Mouse (Mus musculus) embryonic facial prominence, embryonic 12.5 days (tissue): ENCODE measurements around the gene Sart3. TPM values are rescaled to one million over a fixed set of nuclear protein-coding genes. Genes with fewer than 3 reads are reported as not detected.

Experiments used
- ATAC-seq: fragments of 200-750 bp; cut with Nextera tagmentation; 2 replicates; pipeline ENCODE4 v1.8.0; 2017; ENCODE audit not compliant: insufficient number of reproducible peaks, insufficient read depth, low FRiP score, low TSS enrichment
- H3K27ac ChIP-seq: fragments of 300-500 bp; sonication (generic); 2 replicates; pipeline ENCODE4 v1.5.1; 2016; ENCODE audit warnings: mild to moderate bottlenecking
- H3K27me3 ChIP-seq: fragments of 300-500 bp; sonication (generic); 2 replicates; pipeline ENCODE4 v1.6.1; 2016; ENCODE audit warnings: mild to moderate bottlenecking, moderate library complexity
- H3K36me3 ChIP-seq: fragments of 300-500 bp; sonication (generic); 2 replicates; pipeline ENCODE4 v1.6.1; 2016; ENCODE audit warnings: mild to moderate bottlenecking
- H3K4me1 ChIP-seq: fragments of 300-500 bp; sonication (generic); 2 replicates; pipeline ENCODE4 v1.6.1; 2016
- H3K4me2 ChIP-seq: fragments of 300-500 bp; sonication (generic); replicated peaks from 2 replicates; pipeline ENCODE4 v1.6.1; 2016; ENCODE audit warnings: mild to moderate bottlenecking, moderate library complexity
- H3K4me3 ChIP-seq: fragments of 300-500 bp; sonication (generic); 2 replicates; pipeline ENCODE4 v1.5.1; 2016; ENCODE audit warnings: mild to moderate bottlenecking
- H3K9ac ChIP-seq: fragments of 300-500 bp; sonication (generic); 2 replicates; pipeline ENCODE4 v1.6.1; 2016; ENCODE audit warnings: mild to moderate bottlenecking, moderate library complexity
- H3K9me3 ChIP-seq: fragments of 300-500 bp; sonication (generic); 2 replicates; pipeline ENCODE4 v1.6.1; 2016; ENCODE audit warnings: mild to moderate bottlenecking, moderate library complexity
- WGBS: fragments of 180-500 bp; shearing (Covaris S2); methylation state at CpG from one replicate; pipeline ENCODE4 v1.1.7; 2016; 5-methylcytosine and 5-hydroxymethylcytosine counted together
- polyA plus RNA-seq: library from polyadenylated mRNA; unstranded; fragments of >200 nt; fragmentation: Nextera tagmentation; extraction: Ambion mirVana; gene quantifications from 2 replicates; pipeline ENCODE4 v1.2.1, GENCODE M21; 2016

Sart3 gene
- polyA plus RNA-seq, 1 experiment from 2014 or later, result 87.8 TPM

DNA sequence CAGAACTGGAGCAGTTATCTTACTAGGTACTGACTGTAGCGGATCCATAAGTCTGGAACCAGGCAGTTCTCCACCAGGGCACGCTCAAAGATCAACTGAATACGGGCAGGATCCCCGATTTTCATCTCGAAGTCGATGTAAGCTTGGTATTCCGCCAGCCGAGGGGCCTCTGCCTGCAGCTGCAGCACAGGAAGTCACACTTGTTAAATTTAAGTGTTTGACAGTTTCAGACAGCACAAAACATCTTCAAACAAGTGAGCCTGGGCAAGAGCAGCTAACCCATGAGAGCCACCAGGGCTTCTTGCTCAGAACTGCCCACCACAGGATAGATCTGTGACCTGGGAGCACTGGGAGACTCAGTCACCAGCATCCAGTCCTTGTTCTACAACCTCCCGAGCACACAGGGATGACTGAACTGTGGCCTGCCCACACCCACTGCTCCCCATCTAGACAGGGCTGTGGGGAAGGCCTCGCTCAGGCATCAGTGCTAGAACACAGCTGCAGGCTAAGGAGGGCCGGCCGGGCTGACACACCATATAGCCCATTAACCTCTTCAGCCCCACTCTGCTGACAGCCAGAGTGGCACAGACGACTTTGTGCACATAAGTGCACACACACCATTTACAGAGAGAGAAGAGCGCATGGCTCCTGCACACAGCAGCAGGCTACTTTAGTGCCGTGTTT, 16.8 kb downstream of the Sart3 start:
- no peak overlapping the region for H3K4me3 ChIP-seq
- peaks cover 98% of the 10 kb centered on the region for H3K36me3 ChIP-seq
- no peak overlapping the region for H3K4me2 ChIP-seq
- no peak overlapping the region for H3K27ac ChIP-seq
- H3K27me3 ChIP-seq, result no peaks in the 10 kb centered on the region
- no peak for ATAC-seq
- H3K9me3 ChIP-seq, result no peaks in the 10 kb centered on the region
- WGBS, result 89% methylated on average over 15 of the region's 15 CpGs
- no peak overlapping the region; the same call in 1 of the 2 replicates for H3K9ac ChIP-seq
- H3K4me1 ChIP-seq, result no peaks in the 10 kb centered on the region

DNA sequence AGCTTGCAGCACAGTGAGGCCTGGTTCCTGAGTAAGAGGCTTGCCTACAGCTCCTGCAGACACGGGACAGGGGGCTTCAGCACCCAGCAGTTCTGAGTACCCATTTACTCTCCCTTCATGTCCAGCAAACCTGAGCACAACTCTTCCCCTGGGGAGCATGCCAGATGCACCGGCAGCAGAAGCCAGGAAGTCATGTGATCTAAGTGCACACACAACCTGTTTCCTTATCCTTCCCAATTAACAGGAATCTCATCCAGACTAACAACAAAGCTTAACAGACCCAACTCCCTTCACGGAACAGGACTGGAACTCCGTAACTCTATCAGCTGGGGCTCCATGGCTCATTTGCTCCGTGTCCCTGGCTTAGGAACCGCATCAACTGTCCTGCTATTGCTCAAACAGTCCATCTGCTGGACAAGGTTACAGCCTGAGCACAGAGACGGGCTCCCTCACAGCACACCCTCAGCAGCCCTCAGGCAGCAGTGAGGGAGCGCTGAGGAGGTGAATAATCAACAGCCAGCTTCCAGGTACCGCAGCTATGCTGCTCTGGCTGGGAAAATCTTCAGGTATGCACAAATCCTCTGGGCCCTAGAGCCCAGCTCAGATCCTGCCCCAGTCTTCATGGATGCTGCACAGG, 20.7 kb downstream of the Sart3 start:
- no peak for ATAC-seq
- H3K9ac ChIP-seq, result no peak overlapping the region
- H3K4me1 ChIP-seq, result no peaks in the 10 kb centered on the region
- no peaks in the 10 kb centered on the region for H3K27me3 ChIP-seq
- no peak overlapping the region for H3K4me3 ChIP-seq
- H3K36me3 ChIP-seq, result peaks cover 98% of the 10 kb centered on the region
- no peaks in the 10 kb centered on the region for H3K9me3 ChIP-seq
- H3K4me2 ChIP-seq, result no peak overlapping the region
- 82% methylated on average over 9 of the region's 9 CpGs for WGBS
- H3K27ac ChIP-seq, result no peak overlapping the region

DNA sequence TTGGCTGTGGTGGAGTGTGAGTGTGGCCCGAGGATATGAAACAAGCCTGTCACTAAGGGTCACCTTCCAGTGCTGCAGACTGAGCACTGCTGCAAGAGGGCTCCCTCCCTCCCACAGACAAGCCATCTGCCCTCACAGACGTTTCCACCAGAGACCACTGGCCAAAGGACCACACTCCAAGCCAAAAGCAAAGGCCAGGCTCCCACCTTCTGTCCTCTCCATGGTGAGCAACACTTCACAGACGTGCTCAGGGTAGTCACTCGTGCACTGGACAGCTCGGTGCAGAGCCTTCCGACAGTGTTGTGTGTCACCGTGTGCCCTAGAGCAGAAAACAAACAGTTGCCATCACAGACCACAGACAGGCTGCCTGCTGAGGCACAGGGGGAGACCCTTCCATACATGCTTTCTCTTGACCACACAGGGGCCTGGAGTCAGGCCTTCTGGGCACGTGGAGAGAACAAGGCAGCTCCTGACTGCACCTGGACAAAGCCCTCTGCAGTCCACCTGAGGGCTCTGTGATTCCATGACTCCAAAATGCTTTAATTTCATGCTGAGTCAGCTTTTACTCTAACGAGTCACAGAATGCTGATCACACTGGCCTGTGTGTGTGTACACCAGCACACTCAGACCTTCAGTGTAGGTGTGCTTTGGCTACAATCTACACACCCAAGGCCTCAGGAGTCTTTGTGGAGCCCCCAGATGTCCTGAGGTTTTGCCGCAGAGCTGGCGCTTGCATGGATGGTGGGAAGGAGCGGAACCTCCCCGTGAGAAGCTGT, 23.6 kb downstream of the Sart3 start:
- Histone ChIP-seq H3K9ac (no peak overlapping the region), H3K27ac (no peak overlapping the region), H3K36me3 (peaks cover 98% of the 10 kb centered on the region), H3K27me3 (no peaks in the 10 kb centered on the region), H3K4me1 (no peaks in the 10 kb centered on the region), H3K4me2 (no peak overlapping the region), H3K4me3 (no peak overlapping the region), H3K9me3 (no peaks in the 10 kb centered on the region)
- no peak for ATAC-seq
- 92% methylated on average over 13 of the region's 13 CpGs for WGBS

DNA sequence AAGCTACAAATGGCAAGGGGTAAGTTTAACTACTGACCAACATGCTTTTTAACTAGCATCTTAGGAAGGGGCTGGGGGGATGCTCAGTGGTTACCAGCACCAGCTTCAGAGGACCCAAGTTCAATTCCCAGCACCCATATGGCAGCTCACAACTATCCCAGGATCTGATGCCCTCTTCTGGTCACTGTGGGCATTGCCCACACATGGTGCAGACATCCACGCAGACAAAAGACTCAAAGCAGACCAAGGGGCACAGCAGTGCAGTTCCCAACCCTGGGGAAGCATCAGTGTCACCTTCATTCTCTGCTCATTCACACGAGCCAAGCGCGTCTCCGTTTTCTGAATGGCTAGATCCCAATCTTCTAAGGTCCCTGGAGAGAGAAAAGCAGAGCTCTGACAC, 24.7 kb downstream of the Sart3 start:
- Histone ChIP-seq H3K4me2 (no peak overlapping the region), H3K27me3 (no peaks in the 10 kb centered on the region), H3K27ac (no peak overlapping the region), H3K4me3 (no peak overlapping the region), H3K9me3 (no peaks in the 10 kb centered on the region), H3K9ac (no peak overlapping the region), H3K4me1 (no peaks in the 10 kb centered on the region), H3K36me3 (peaks cover 98% of the 10 kb centered on the region)
- ATAC-seq, result no peak
- WGBS, result 96% methylated on average over 5 of the region's 5 CpGs

DNA sequence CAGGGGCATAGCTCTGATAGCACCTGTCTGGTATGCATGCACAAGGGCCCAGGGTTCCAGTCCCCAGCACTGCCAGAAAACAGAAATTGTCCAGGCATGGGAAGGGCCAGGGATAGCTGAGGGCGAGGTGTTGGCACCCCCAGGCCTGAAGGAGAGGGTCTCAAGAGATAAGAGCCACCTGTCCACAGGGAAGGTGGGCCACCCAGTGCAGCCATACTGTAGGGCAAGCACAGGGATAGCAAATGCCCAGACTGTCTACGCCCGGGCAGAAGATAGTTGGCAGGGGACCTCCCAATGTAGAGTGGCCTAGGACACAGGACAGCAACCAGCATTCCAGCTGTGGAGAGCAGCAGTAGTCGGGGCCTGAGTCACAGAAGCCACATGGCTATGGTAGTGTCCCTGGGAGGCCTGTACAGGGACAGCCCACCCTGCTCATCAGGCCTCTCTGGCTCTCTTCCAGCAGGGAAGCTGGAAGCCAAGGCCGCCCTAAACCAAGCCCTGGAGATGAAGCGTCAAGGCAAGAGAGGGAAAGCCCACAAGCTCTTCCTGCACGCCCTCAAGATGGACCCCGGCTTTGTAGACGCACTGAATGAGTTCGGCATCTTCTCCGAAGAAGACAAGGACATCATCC, 34.6 kb downstream of the Sart3 start:
- H3K27ac ChIP-seq, result no peak overlapping the region
- no peaks in the 10 kb centered on the region for H3K27me3 ChIP-seq
- H3K4me3 ChIP-seq, result no peak overlapping the region
- H3K4me2 ChIP-seq, result no peak overlapping the region
- peaks cover 15% of the 10 kb centered on the region for H3K4me1 ChIP-seq
- ATAC-seq, result no peak
- WGBS, result 94% methylated on average over 11 of the region's 11 CpGs
- H3K9ac ChIP-seq, result no peak overlapping the region
- no peaks in the 10 kb centered on the region for H3K9me3 ChIP-seq
- H3K36me3 ChIP-seq, result peaks cover 45% of the 10 kb centered on the region

DNA sequence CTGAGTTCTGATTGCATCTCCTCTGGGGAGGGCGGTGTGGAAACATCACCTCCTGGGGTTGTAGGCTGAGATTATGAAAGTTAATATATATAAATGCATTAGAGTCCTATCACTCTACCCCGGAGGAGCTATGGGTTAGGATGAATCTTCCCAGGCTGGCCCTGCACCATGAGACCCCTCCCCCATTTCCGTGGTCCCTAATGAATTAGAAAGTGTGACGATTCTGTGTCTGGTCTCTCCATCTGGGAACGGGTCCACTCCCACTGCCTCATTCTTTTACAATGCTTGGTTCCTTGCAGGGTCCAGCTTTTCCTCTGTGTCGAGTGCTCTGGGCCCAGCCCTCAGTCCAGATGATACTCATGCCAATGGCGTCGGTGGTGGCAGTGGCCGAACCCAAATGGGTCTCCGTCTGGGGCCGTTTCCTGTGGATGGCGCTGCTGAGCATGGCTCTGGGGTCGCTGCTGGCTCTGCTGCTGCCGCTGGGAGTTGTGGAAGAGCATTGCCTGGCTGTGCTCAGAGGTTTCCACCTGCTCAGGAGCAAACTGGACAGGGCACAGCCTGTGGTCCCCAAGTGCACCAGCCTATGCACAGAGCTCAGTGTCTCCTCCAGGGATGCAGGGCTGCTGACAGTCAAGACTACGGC, 35.7 kb downstream of the Sart3 start:
- Histone ChIP-seq H3K27me3 (no peaks in the 10 kb centered on the region), H3K4me1 (peaks cover 15% of the 10 kb centered on the region), H3K36me3 (peaks cover 35% of the 10 kb centered on the region), H3K4me2 (peak overlapping the region; percentile 64), H3K4me3 (peak overlapping the region; percentile 70), H3K9ac (peak overlapping the region; percentile 71), H3K9me3 (no peaks in the 10 kb centered on the region), H3K27ac (peak overlapping the region; percentile 90; the same call in 1 of the 2 replicates)
- ATAC-seq, result no peak
- WGBS, result 44% methylated on average over 15 of the region's 15 CpGs

DNA sequence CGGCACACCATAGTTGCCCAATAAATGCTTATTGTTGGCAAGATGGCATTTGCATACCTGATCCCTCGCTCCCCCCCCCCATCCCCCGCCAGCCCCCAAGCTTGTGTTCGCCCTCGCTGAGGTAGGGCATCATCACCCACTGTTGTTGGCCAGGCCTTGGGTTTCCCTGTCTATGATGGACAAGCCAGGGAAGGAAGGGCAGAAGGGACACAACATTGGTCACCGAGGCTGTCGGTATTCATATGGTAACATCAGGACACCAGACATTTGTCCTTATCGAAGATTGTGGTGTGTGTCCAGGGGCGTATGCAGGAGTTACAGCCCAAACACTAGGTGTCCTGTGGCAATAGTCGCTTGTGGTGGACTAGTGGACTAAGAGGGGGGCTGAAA, 36.2 kb downstream of the Sart3 start:
- peaks cover 15% of the 10 kb centered on the region for H3K4me1 ChIP-seq
- peak overlapping the region; percentile 70 for H3K4me3 ChIP-seq
- WGBS, result 6% methylated on average over 10 of the region's 10 CpGs
- no peaks in the 10 kb centered on the region for H3K9me3 ChIP-seq
- H3K4me2 ChIP-seq, result peak overlapping the region; percentile 64
- H3K9ac ChIP-seq, result peak overlapping the region; percentile 71
- peak overlapping the region; percentile 90 for H3K27ac ChIP-seq
- no peaks in the 10 kb centered on the region for H3K27me3 ChIP-seq
- H3K36me3 ChIP-seq, result peaks cover 29% of the 10 kb centered on the region
- ATAC-seq, result 0 out of 2 replicates have a peak, but pooled peaks have one; percentile 5

DNA sequence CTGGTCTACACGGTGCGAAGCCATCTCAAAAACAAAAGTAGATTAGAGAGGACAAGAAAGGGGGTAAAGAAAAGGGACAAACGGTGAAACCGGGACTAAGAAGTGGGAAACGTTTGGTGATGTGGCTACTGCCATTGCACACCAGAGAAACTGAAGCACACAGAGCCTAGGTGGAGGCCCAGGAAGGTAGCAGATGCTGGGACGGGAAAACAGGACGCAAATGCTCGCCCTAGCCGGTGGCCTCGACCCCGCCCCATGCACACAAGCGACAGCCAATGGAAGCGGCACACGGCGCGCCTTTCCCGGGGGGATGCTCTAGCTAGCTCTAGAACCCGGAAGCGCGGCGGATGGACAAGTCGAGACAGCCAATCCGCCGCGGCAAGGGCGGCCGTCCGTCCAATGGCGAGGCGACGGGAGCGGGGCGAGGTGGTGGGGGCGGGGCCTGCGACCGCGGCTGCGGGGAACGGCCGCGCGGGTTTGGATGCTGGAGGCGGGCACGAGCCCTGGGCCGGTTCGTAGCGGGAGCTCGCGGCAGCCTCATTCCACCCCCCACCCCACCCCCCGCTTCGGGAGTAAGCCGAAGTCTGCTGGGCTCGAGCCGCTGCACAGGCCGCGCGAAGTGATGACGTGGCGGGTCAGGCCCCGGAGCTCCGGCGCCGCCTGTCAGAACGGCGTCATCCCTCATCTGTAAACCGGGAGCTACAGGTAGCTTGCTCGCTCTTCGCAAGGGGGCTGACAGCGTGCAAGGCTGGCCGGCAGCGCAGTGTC, 36.8 kb downstream of the Sart3 start, which contains the start of gene Ficd:
Gene Ficd, plus strand, starts transcription at position 459 of the 768 bp plus-strand sequence.
- Histone ChIP-seq H3K36me3 (peaks cover 23% of the 10 kb centered on the region), H3K9me3 (no peaks in the 10 kb centered on the region), H3K4me3 (peak within 1 kb of the TSS; percentile 70), H3K27me3 (no peaks in the 10 kb centered on the region), H3K4me1 (peaks cover 15% of the 10 kb centered on the region), H3K27ac (peak within 1 kb of the TSS; percentile 90), H3K4me2 (peak within 1 kb of the TSS; percentile 64), H3K9ac (peak within 1 kb of the TSS; percentile 71)
- ATAC-seq, result peak; percentile 91
- WGBS, result under 1% methylated on average over 70 of the region's 71 CpGs

DNA sequence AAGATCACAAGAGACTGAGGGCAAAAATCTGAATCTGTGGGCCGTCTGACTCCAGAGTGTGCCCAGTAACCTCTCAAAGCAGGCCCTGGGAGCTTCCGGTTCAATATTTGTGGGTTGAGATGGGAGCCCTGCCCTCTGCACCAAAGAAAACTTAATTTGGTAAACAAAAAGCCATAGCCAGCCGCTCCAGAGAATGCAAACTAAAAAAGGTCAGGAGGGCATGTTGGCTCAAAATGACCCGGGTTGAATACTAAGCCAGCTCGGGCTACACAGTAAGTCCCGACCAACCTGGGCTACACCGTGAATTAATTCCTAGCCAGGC, 37.3 kb downstream of the Sart3 start:
- peaks cover 15% of the 10 kb centered on the region for H3K4me1 ChIP-seq
- H3K36me3 ChIP-seq, result peaks cover 18% of the 10 kb centered on the region
- H3K4me3 ChIP-seq, result peak overlapping the region; percentile 70
- no peaks in the 10 kb centered on the region for H3K9me3 ChIP-seq
- H3K27ac ChIP-seq, result peak overlapping the region; percentile 90
- ATAC-seq, result peak; percentile 12; the same call in 1 of the 2 replicates
- H3K27me3 ChIP-seq, result no peaks in the 10 kb centered on the region
- H3K4me2 ChIP-seq, result peak overlapping the region; percentile 55
- WGBS, result 24% methylated on average over 7 of the region's 7 CpGs
- peak overlapping the region; percentile 71 for H3K9ac ChIP-seq

DNA sequence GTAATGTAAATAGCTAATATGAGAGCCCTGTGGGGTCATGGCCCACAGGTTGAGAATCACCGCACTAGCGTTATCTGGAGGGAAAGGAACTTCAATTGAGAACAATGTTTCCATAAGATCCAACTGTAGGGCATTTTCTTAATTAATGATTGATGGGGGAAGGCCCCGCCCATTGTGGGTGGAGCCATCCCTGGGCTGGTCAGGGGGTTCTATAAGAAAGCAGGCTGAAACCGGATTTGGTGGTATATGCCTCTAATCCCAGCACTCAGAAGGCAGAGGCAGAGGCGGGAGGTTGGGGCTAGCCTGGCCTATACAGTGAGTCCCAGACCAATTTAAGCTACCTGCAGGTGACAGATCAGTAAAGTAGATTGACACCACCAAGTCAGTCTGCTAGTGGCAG, 37.9 kb downstream of the Sart3 start:
- 61% methylated on average over 5 of the region's 5 CpGs for WGBS
- Histone ChIP-seq H3K36me3 (peaks cover 15% of the 10 kb centered on the region), H3K9me3 (no peaks in the 10 kb centered on the region), H3K4me2 (no peak overlapping the region), H3K27ac (no peak overlapping the region), H3K4me1 (peaks cover 15% of the 10 kb centered on the region), H3K4me3 (no peak overlapping the region), H3K27me3 (no peaks in the 10 kb centered on the region), H3K9ac (no peak overlapping the region)
- ATAC-seq, result no peak

DNA sequence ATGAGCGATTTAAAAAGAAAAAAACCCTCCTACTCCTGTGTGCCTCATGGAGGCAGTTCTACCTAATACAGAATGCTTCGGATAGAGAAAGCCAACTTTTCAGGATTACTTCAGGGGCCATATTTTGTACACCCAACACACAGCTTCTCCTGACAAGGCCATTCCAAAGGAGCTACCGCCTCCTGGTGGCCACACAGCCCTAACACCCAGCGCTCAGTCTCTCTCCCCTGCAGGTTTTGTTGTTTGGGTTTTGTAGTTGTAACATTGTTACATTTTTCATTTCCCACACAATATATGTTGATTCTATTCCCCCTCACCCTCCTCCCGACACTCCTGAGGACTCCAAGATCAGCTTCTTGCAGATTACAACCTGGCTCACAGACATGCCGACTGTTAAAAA, 40.1 kb downstream of the Sart3 start:
- Histone ChIP-seq H3K27ac (no peak overlapping the region), H3K4me2 (no peak overlapping the region), H3K36me3 (no peaks in the 10 kb centered on the region), H3K4me3 (no peak overlapping the region), H3K4me1 (peaks cover 14% of the 10 kb centered on the region), H3K9me3 (no peaks in the 10 kb centered on the region), H3K9ac (no peak overlapping the region), H3K27me3 (no peaks in the 10 kb centered on the region)
- 24% methylated on average over 6 of the region's 6 CpGs for WGBS
- no peak for ATAC-seq
